Mouse (Mus musculus) kidney, adult 2 months (tissue): ENCODE measurements around the gene Amer2.

Experiments used
- CTCF ChIP-seq: fragments of 200-500 bp; conservative IDR thresholded peaks from 2 replicates; pipeline ENCODE4 v1.5.1; 2011; ENCODE audit warnings: low read depth, mild to moderate bottlenecking, control low read depth, low read length, moderate library complexity, mixed read lengths; ENCODE audit not compliant: insufficient read depth, insufficient read length
- POLR2A ChIP-seq: fragments of 200-500 bp; IDR thresholded peaks from one replicate; pipeline ENCODE4 v1.6.1; 2011; ENCODE audit warnings: low read depth, low read length, control low read depth

DNA sequence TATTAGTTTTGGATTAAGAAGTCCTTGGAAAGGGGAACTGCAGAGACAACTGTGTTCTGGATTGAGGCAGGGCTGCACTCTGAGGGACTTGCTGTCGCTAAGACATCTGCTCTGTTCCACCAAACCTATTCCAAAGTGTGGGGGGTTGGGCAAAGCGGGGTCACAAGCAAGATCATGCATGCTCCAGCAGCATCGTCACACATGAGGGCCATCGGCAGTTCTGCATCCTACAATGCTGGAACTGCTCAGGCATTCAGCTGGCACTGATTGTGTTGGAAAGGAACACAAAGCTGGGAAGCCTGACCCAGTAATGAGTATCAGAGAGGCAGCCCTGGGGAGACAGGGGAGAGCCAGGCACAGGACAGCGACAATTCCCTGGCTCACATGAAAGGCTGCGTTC, 56.5 kb downstream of the Amer2 start:
- TF ChIP-seq CTCF (no peak), POLR2A (no peak)
